Mouse (Mus musculus) megakaryocyte, embryonic 14.5 days (primary cell): ENCODE results near the gene Grpr.

Experiments used
- FLI1 ChIP-seq: IDR thresholded peaks from 2 replicates; pipeline ENCODE4 v1.6.1; 2012; ENCODE audit warnings: low read length, inconsistent platforms, mixed read lengths
- GATA1 ChIP-seq: IDR thresholded peaks from 3 replicates; pipeline ENCODE4 v1.6.1; 2012; ENCODE audit warnings: mixed read lengths, low read length, inconsistent platforms, borderline replicate concordance

- TF ChIP-seq GATA1, result no peak
- no peak for TF ChIP-seq FLI1
Observed at GRCm38 (mm10) chrX:163532836-163533235, 16.6 kb downstream of the Grpr start.
